Mouse (Mus musculus): ENCODE data around the gene Pkn3. TPM values are rescaled to one million over a fixed set of nuclear protein-coding genes. Genes with fewer than 3 reads are reported as not detected.

Gene Pkn3
- polyA plus RNA-seq, 1 experiment from 2014 or later = 10.8 TPM

GRCm38 (mm10) chr2:30061215-30062166 is 16.0 kb upstream of the Pkn3 start:
- peak; percentile 5; the same call in 1 of the 2 replicates for ATAC-seq
- no peaks in the 10 kb centered on the region for H3K36me3 ChIP-seq (ENCODE audit: control insufficient read depth, insufficient read depth, low read length)
- 9% methylated on average over 33 of the region's 37 CpGs for WGBS
- H3K27me3 ChIP-seq (replicated peaks; ENCODE audit: control insufficient read depth, insufficient read depth, low read length) = no peaks in the 10 kb centered on the region
- H3K9me3 ChIP-seq (ENCODE audit: control insufficient read depth, low read length) = no peaks in the 10 kb centered on the region
- H3K9ac ChIP-seq (ENCODE audit: low read depth, low read length) = peak overlapping the region; percentile 90
- H3K27ac ChIP-seq (ENCODE audit: low read length) = peak overlapping the region; percentile 98
- peak overlapping the region; percentile 69 for H3K4me3 ChIP-seq (ENCODE audit: low read length)
- peaks cover 22% of the 10 kb centered on the region; the same call in 1 of the 2 replicates for H3K4me1 ChIP-seq (ENCODE audit: control insufficient read depth, insufficient read depth, low read length)
- peak overlapping the region; percentile 72 for H3K4me2 ChIP-seq (ENCODE audit: low read depth, low read length)

DNA sequence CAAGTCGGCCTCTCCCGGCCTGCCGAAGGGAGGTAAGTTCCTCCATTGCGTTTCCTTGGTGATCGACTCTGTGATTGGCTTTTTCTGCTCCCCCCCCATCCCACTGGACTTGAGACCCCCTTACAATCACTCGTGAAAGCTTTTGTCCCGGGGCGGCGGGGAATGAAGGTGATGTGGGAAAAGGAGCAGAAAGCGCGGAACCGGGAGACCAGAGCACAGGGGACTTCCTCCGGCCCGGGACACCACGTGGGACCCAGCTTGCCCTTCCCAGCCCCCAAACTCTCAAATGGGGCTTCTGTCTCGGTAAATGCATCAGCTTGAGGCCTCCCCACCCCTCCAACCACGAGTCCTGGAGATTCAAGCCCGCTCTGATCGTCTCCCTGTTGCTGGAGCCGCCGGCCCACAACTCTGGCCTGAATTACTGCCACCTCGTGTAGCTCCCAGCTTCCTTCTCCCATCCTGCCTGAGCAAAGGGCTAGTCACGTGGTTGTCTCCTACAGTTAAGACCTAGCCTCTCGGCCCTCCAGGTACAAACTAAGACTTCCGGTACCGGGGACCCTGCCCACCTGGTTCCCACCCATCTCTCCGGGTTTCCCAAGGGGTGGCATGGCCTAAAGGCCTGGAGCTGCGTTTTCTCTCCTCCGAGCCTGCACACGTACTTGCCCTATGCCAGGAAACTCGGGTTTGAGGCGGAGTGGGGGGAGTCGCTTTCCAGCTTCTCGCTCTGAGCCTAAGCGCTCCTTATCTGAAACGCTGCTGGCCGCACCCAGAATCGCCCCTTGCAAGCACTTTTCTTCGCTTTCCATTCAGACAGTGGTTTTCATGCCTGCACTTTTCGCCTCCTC is 15.0 kb upstream of the Pkn3 start:
- under 1% methylated on average over 40 of the region's 40 CpGs for whole genome bisulfite sequencing
- H3K27me3 ChIP-seq (replicated peaks; ENCODE audit: control insufficient read depth, insufficient read depth, low read length) = no peaks in the 10 kb centered on the region
- no peaks in the 10 kb centered on the region for H3K9me3 ChIP-seq (ENCODE audit: control insufficient read depth, low read length)
- H3K9ac ChIP-seq (ENCODE audit: low read depth, low read length) = peak overlapping the region; percentile 90
- ATAC-seq = peak; percentile 55
- peak overlapping the region; percentile 69 for H3K4me3 ChIP-seq (ENCODE audit: low read length)
- H3K27ac ChIP-seq (ENCODE audit: low read length) = peak overlapping the region; percentile 98
- peaks cover 22% of the 10 kb centered on the region; the same call in 1 of the 2 replicates for H3K4me1 ChIP-seq (ENCODE audit: control insufficient read depth, insufficient read depth, low read length)
- peak overlapping the region; percentile 72 for H3K4me2 ChIP-seq (ENCODE audit: low read depth, low read length)
- no peaks in the 10 kb centered on the region for H3K36me3 ChIP-seq (ENCODE audit: control insufficient read depth, insufficient read depth, low read length)

DNA sequence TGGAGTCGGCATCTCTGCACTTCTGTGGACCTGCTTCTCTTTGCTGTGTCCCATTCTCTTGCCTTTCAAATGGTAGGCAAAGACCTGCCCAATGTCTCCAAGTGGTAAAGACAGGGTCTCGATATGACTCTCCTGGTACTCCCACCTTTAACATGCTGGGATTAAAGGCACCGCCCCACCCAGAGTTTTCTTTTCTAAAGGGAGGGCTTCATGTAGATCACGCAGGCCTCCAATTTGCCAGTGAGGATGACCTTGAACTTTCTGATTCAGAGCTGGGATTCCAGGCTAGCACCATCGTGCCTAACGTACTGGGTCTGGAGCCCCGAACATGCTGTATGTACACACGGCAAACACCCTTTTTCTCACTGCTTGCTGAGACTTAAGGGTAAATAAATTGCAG is 14.2 kb upstream of the Pkn3 start:
- Histone ChIP-seq H3K36me3 (ENCODE audit: control insufficient read depth, insufficient read depth, low read length) (no peaks in the 10 kb centered on the region), H3K4me2 (ENCODE audit: low read depth, low read length) (peak overlapping the region; percentile 72), H3K4me1 (ENCODE audit: control insufficient read depth, insufficient read depth, low read length) (peaks cover 24% of the 10 kb centered on the region; the same call in 1 of the 2 replicates), H3K9me3 (ENCODE audit: control insufficient read depth, low read length) (no peaks in the 10 kb centered on the region), H3K9ac (ENCODE audit: low read depth, low read length) (peak overlapping the region; percentile 90), H3K4me3 (ENCODE audit: low read length) (peak overlapping the region; percentile 69), H3K27ac (ENCODE audit: low read length) (peak overlapping the region; percentile 98), H3K27me3 (replicated peaks; ENCODE audit: control insufficient read depth, insufficient read depth, low read length) (no peaks in the 10 kb centered on the region)
- WGBS = 5% methylated on average over 8 of the region's 8 CpGs
- no peak for ATAC-seq

DNA sequence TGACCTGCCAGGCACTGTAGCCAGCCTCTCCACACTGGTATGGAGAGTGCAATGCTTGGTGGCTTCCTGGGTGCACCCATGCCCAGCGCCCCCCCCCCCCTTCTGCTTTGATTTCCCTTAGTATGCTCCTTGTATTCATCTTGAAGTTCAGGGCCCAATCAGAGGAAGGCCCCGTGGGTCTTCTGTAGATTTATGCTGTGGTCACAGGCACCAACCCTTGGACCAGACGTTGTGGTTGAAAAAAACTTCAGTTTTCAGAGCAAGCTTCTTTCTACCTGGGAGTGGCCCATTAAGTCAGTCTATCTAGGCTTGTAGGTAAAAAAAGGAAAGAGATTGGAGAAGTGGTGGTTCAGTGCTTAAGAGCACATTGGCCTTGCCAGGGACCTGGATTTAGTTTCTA is 13.7 kb upstream of the Pkn3 start:
- peak overlapping the region; percentile 90 for H3K9ac ChIP-seq (ENCODE audit: low read depth, low read length)
- ATAC-seq = no peak

GRCm38 (mm10) chr2:30064298-30064697 is 13.2 kb upstream of the Pkn3 start:
- Histone ChIP-seq H3K4me3 (ENCODE audit: low read length) (peak overlapping the region; percentile 69), H3K4me1 (ENCODE audit: control insufficient read depth, insufficient read depth, low read length) (peaks cover 24% of the 10 kb centered on the region; the same call in 1 of the 2 replicates), H3K9me3 (ENCODE audit: control insufficient read depth, low read length) (no peaks in the 10 kb centered on the region), H3K9ac (ENCODE audit: low read depth, low read length) (peak overlapping the region; percentile 90), H3K27me3 (replicated peaks; ENCODE audit: control insufficient read depth, insufficient read depth, low read length) (no peaks in the 10 kb centered on the region), H3K27ac (ENCODE audit: low read length) (peak overlapping the region; percentile 98), H3K36me3 (ENCODE audit: control insufficient read depth, insufficient read depth, low read length) (no peaks in the 10 kb centered on the region), H3K4me2 (ENCODE audit: low read depth, low read length) (peak overlapping the region; percentile 72)
- 28% methylated on average over 3 of the region's 3 CpGs for WGBS
- no peak for ATAC-seq

More for the DNA sequence above, 13.7 kb upstream of the Pkn3 start:
- no peaks in the 10 kb centered on the region for H3K27me3 ChIP-seq (replicated peaks; ENCODE audit: control insufficient read depth, insufficient read depth, low read length)
- WGBS = 11% methylated on average over 2 of the region's 3 CpGs
- H3K4me2 ChIP-seq (ENCODE audit: low read depth, low read length) = peak overlapping the region; percentile 72
- H3K36me3 ChIP-seq (ENCODE audit: control insufficient read depth, insufficient read depth, low read length) = no peaks in the 10 kb centered on the region
- no peaks in the 10 kb centered on the region for H3K9me3 ChIP-seq (ENCODE audit: control insufficient read depth, low read length)
- peak overlapping the region; percentile 69 for H3K4me3 ChIP-seq (ENCODE audit: low read length)
- peak overlapping the region; percentile 98 for H3K27ac ChIP-seq (ENCODE audit: low read length)
- H3K4me1 ChIP-seq (ENCODE audit: control insufficient read depth, insufficient read depth, low read length) = peaks cover 24% of the 10 kb centered on the region; the same call in 1 of the 2 replicates

DNA sequence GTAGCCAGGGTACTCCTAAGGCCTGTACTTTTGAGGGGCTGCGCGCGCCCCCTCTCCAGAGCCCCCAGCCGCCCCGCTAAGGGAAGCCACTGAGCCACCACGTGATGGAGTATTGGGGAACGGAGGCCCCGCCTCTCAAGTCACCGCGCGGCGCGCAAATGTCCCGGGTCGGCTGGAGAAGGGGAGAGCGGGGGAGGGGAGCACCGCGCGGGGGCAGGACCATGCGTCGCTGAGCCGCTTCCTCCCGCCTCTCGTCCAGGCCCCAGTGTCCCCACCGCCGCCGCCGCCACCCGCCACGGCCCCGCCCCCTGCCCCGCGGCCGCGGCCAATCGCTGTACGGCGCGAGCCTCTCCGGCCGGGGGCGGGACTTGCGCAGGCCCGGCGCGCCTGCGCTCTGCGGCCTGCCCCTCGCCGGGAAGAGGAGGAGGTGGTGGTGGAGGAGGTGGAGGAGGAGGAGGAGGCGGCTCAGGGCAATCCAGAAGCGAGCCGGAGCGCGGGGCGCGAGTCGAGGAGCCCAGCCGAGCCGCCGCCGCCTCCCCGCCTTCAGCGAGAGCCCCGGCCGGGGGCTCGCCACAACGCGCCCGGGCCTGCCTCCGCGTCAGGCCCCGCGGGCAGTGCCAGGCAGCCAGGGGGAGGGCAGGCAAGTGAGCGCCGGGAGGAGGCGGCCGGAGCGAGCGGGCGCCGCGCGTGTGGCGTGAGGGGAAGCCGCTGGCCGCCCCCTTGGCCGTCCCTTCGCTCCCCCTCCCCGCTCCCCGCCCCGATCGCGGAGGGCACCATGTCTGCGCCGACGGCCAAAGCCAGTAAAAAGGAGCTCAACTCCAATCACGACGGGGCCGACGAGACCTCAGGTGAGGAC is 11.2 kb upstream of the Pkn3 start:
- peak; percentile 92 for ATAC-seq
- H3K4me3 ChIP-seq (ENCODE audit: low read length) = peak overlapping the region; percentile 97
- WGBS = 0% methylated on average over 62 of the region's 101 CpGs

GRCm38 (mm10) chr2:30067031-30067888 is 10.2 kb upstream of the Pkn3 start:
- Histone ChIP-seq H3K4me2 (ENCODE audit: low read depth, low read length) (peak overlapping the region; percentile 69), H3K9me3 (ENCODE audit: control insufficient read depth, low read length) (no peaks in the 10 kb centered on the region), H3K4me1 (ENCODE audit: control insufficient read depth, insufficient read depth, low read length) (peaks cover 24% of the 10 kb centered on the region; the same call in 1 of the 2 replicates), H3K4me3 (ENCODE audit: low read length) (peak overlapping the region; percentile 97), H3K27me3 (replicated peaks; ENCODE audit: control insufficient read depth, insufficient read depth, low read length) (no peaks in the 10 kb centered on the region), H3K36me3 (ENCODE audit: control insufficient read depth, insufficient read depth, low read length) (0 out of 2 replicates have a peak, but pooled peaks cover 2% of the 10 kb centered on the region), H3K9ac (ENCODE audit: low read depth, low read length) (peak overlapping the region; percentile 98), H3K27ac (ENCODE audit: low read length) (peak overlapping the region; percentile 99)
- 0% methylated on average over 53 of the region's 69 CpGs for WGBS
- peak; percentile 0 for ATAC-seq

More for the DNA sequence above, 11.2 kb upstream of the Pkn3 start:
- Histone ChIP-seq H3K27me3 (replicated peaks; ENCODE audit: control insufficient read depth, insufficient read depth, low read length) (no peaks in the 10 kb centered on the region), H3K36me3 (ENCODE audit: control insufficient read depth, insufficient read depth, low read length) (0 out of 2 replicates have a peak, but pooled peaks cover 2% of the 10 kb centered on the region), H3K9ac (ENCODE audit: low read depth, low read length) (peak overlapping the region; percentile 98), H3K4me2 (ENCODE audit: low read depth, low read length) (peak overlapping the region; percentile 76), H3K9me3 (ENCODE audit: control insufficient read depth, low read length) (no peaks in the 10 kb centered on the region), H3K4me1 (ENCODE audit: control insufficient read depth, insufficient read depth, low read length) (peaks cover 24% of the 10 kb centered on the region; the same call in 1 of the 2 replicates), H3K27ac (ENCODE audit: low read length) (peak overlapping the region; percentile 99)

GRCm38 (mm10) chr2:30067962-30068361 is 9.5 kb upstream of the Pkn3 start:
- WGBS = 16% methylated on average over 7 of the region's 7 CpGs
- Histone ChIP-seq H3K36me3 (ENCODE audit: control insufficient read depth, insufficient read depth, low read length) (0 out of 2 replicates have a peak, but pooled peaks cover 2% of the 10 kb centered on the region), H3K27ac (ENCODE audit: low read length) (no peak overlapping the region), H3K4me3 (ENCODE audit: low read length) (peak overlapping the region; percentile 97), H3K27me3 (replicated peaks; ENCODE audit: control insufficient read depth, insufficient read depth, low read length) (no peaks in the 10 kb centered on the region), H3K4me2 (ENCODE audit: low read depth, low read length) (peak overlapping the region; percentile 69), H3K4me1 (ENCODE audit: control insufficient read depth, insufficient read depth, low read length) (peaks cover 24% of the 10 kb centered on the region; the same call in 1 of the 2 replicates), H3K9ac (ENCODE audit: low read depth, low read length) (peak overlapping the region; percentile 98), H3K9me3 (ENCODE audit: control insufficient read depth, low read length) (no peaks in the 10 kb centered on the region)
- ATAC-seq = no peak

Measured in intestine, embryonic 16.5 days (tissue).